Mouse (Mus musculus) G1E (cell line): Measurements from ENCODE around the gene Tspan9. TPM values are rescaled to one million over a fixed set of nuclear protein-coding genes. Genes with fewer than 3 reads are reported as not detected.

ENCODE experiments used
- ATAC-seq: 2 replicates; pipeline ENCODE4 v1.8.0; 2016; ENCODE audit warnings: mild to moderate bottlenecking; ENCODE audit not compliant: insufficient number of reproducible peaks, poor library complexity, low FRiP score, severe bottlenecking; ENCODE audit errors: extremely low read depth
- DNase-seq: peaks from one replicate; pipeline ENCODE4 v3.0.0; 2012; ENCODE audit warnings: low spot score
- H3K27me3 ChIP-seq: 2 replicates; pipeline ENCODE4 v1.6.1; 2012; ENCODE audit warnings: mild to moderate bottlenecking, low read length, inconsistent platforms; ENCODE audit not compliant: insufficient read depth
- H3K36me3 ChIP-seq: replicated peaks from 2 replicates; pipeline ENCODE3; 2012; ENCODE audit warnings: mild to moderate bottlenecking, inconsistent platforms
- H3K4me1 ChIP-seq: 2 replicates; pipeline ENCODE4 v1.6.1; 2012; ENCODE audit warnings: low read depth, low read length, inconsistent platforms, mixed read lengths; ENCODE audit not compliant: insufficient read depth
- H3K4me3 ChIP-seq: 2 replicates; pipeline ENCODE4 v1.5.1; 2012; ENCODE audit warnings: low read depth, mild to moderate bottlenecking, inconsistent platforms, low read length, moderate library complexity, mixed read lengths
- H3K9me3 ChIP-seq: replicated peaks from 2 replicates; pipeline ENCODE4 v1.6.1; 2012; ENCODE audit warnings: inconsistent platforms
- CTCF ChIP-seq: IDR thresholded peaks from 2 replicates; pipeline ENCODE4 v1.5.1; 2012; ENCODE audit warnings: low read depth, low read length, inconsistent platforms, mixed read lengths
- GATA1 ChIP-seq: IDR thresholded peaks from 2 replicates; pipeline ENCODE4 v1.6.1; 2012; ENCODE audit warnings: borderline replicate concordance, low read length, inconsistent platforms, mixed read lengths
- GATA2 ChIP-seq: IDR thresholded peaks from 2 replicates; pipeline ENCODE4 v1.6.1; 2012; ENCODE audit warnings: low read depth, low read length, inconsistent platforms, borderline replicate concordance
- POLR2AphosphoS5 ChIP-seq: IDR thresholded peaks from 2 replicates; pipeline ENCODE4 v1.6.1; 2012; ENCODE audit warnings: low read depth, low read length, inconsistent platforms; ENCODE audit not compliant: insufficient replicate concordance
- TAL1 ChIP-seq: conservative IDR thresholded peaks from 2 replicates; pipeline ENCODE4 v1.6.1; 2012; ENCODE audit warnings: low read depth, low read length, inconsistent platforms, mixed read lengths
- polyA plus RNA-seq: library from polyadenylated mRNA; stranded (reverse); fragments of >175 nt; gene quantifications from 2 replicates; pipeline ENCODE4 v1.2.3, GENCODE M21; 2012
- total RNA-seq, 2 experiments: library from RNA; stranded (forward) in 1 of 2; stranded (reverse) in 1 of 2; fragments of 200-1000 nt in 1 of 2; fragments of >200 nt in 1 of 2; fragmentation: Nextera tagmentation in 1 of 2; gene quantifications; 2 replicates each; pipeline ENCODE4 v1.2.3; 2014 to 2017

The Tspan9 gene
- total and polyA plus RNA-seq, 3 experiments: 0.16 TPM; not detected in 2

- no peaks in the 10 kb centered on the region for H3K36me3 ChIP-seq
Measured at GRCm38 (mm10) chr6:128168785-128169679, 25.6 kb upstream of the Tspan9 start.

GRCm38 (mm10) chr6:128165564-128165963, 22.2 kb upstream of the Tspan9 start:
- no peak for DNase-seq
- Histone ChIP-seq H3K36me3 (no peaks in the 10 kb centered on the region), H3K9me3 (peaks cover 56% of the 10 kb centered on the region), H3K4me3 (no peak overlapping the region), H3K4me1 (no peaks in the 10 kb centered on the region), H3K27me3 (no peaks in the 10 kb centered on the region)
- TF ChIP-seq CTCF (no peak), GATA2 (no peak)
- no peak for ATAC-seq

More at GRCm38 (mm10) chr6:128168785-128169679, 25.6 kb upstream of the Tspan9 start:
- Histone ChIP-seq H3K27me3 (no peaks in the 10 kb centered on the region), H3K9me3 (peaks cover 70% of the 10 kb centered on the region), H3K4me1 (no peaks in the 10 kb centered on the region), H3K4me3 (no peak overlapping the region)
- ATAC-seq: no peak
- no peak for TF ChIP-seq GATA1
- TF ChIP-seq TAL1: no peak
- TF ChIP-seq POLR2AphosphoS5: no peak
- TF ChIP-seq CTCF: no peak
- TF ChIP-seq GATA2: no peak
- DNase-seq: no peak

- no peak for ATAC-seq
- DNase-seq: no peak
- peaks cover 53% of the 10 kb centered on the region for H3K9me3 ChIP-seq
- H3K36me3 ChIP-seq: no peaks in the 10 kb centered on the region
- no peak overlapping the region for H3K4me3 ChIP-seq
- H3K27me3 ChIP-seq: no peaks in the 10 kb centered on the region
- TF ChIP-seq GATA2 (no peak), GATA1 (no peak), POLR2AphosphoS5 (no peak), TAL1 (no peak), CTCF (no peak)
- no peaks in the 10 kb centered on the region for H3K4me1 ChIP-seq
Measured at GRCm38 (mm10) chr6:128164632-128165031, 21.2 kb upstream of the Tspan9 start.

- Histone ChIP-seq H3K27me3 (no peaks in the 10 kb centered on the region), H3K4me3 (no peak overlapping the region), H3K9me3 (peaks cover 50% of the 10 kb centered on the region), H3K36me3 (no peaks in the 10 kb centered on the region), H3K4me1 (no peaks in the 10 kb centered on the region)
- no peak for TF ChIP-seq CTCF
- TF ChIP-seq GATA1: no peak
- TF ChIP-seq TAL1: no peak
- no peak for TF ChIP-seq GATA2
- no peak for TF ChIP-seq POLR2AphosphoS5
- DNase-seq (no peak), ATAC-seq (no peak)
Measured at GRCm38 (mm10) chr6:128159092-128159491, 15.7 kb upstream of the Tspan9 start.

- Histone ChIP-seq H3K4me1 (no peaks in the 10 kb centered on the region), H3K9me3 (peaks cover 53% of the 10 kb centered on the region), H3K27me3 (no peaks in the 10 kb centered on the region), H3K4me3 (no peak overlapping the region), H3K36me3 (no peaks in the 10 kb centered on the region)
- no peak for ATAC-seq
- DNase-seq: no peak
- TF ChIP-seq TAL1 (no peak), CTCF (no peak), GATA2 (no peak), POLR2AphosphoS5 (no peak), GATA1 (no peak)
Measured at GRCm38 (mm10) chr6:128158031-128158430, 14.6 kb upstream of the Tspan9 start.

- TF ChIP-seq GATA2 (no peak), GATA1 (no peak), POLR2AphosphoS5 (no peak), CTCF (no peak), TAL1 (no peak)
- H3K9me3 ChIP-seq: peaks cover 50% of the 10 kb centered on the region
- no peaks in the 10 kb centered on the region for H3K27me3 ChIP-seq
- ATAC-seq (no peak), DNase-seq (no peak)
- H3K4me3 ChIP-seq: no peak overlapping the region
- H3K36me3 ChIP-seq: no peaks in the 10 kb centered on the region
- no peaks in the 10 kb centered on the region for H3K4me1 ChIP-seq
Measured at GRCm38 (mm10) chr6:128156476-128156875, 13.1 kb upstream of the Tspan9 start.
